Mouse (Mus musculus): ENCODE results near the gene 4933405L10Rik. TPM values are rescaled to one million over a fixed set of nuclear protein-coding genes. Genes with fewer than 3 reads are reported as not detected.

The 4933405L10Rik gene
- polyA plus RNA-seq, 1 experiment from 2014 or later = 0.25 TPM

DNA sequence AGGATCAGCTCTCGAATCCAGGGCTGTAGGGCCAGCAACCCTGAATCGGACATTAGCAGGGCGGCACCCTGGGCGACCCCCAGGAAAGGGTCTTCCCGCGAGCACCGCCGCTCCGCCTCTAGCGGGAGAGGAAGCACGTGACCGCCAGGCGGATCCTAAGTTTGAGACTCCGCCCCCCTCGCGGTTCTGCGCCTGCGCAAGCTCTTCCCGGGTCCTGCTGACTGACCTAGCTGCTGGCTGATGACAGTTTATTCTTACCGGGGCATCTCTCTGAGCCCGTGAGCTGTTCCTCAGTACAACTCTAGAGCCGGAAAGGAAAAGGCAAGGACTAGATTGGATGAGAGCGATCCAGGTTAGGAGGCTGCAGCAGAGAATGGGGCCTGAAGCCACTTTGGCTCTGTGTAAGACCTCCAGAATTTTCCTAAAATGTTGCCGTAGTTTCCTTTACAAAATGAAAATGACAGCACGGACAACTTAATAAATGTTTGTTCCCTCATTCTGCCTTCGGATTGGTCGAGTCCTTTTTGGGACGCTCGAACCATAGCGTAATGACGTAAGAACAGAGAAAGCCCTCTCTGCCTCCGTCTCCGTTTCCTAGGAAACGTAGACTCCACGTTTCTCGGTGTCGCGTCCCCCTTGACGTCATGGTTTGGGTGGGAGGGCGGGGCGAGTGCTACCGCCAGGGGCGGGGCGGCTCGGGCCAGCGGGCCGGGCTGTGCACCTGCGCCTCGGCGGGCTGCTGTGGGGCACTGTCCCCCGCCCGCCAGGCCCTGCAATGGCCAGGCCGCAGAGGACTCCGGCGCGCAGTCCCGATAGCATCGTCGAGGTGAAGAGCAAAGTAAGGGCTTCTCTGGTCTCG, 6.3 kb upstream of the 4933405L10Rik start, which contains the start of the genes Acd and Pard6a:
Gene Acd, minus strand, starts transcription at position 137 of the 859 bp plus-strand sequence.
Gene Pard6a, plus strand, starts transcription at position 183 of the 859 bp plus-strand sequence.
- Histone ChIP-seq H3K4me3 (replicated peaks) (peak within 1 kb of the TSS; percentile 67), H3K27ac (peak within 1 kb of the TSS; percentile 92), H3K4me1 (replicated peaks) (peaks cover 23% of the 10 kb centered on the region), H3K9ac (replicated peaks) (peak within 1 kb of the TSS; percentile 73), H3K36me3 (peaks cover 46% of the 10 kb centered on the region), H3K9me3 (no peaks in the 10 kb centered on the region), H3K4me2 (peak within 1 kb of the TSS; percentile 96), H3K27me3 (no peaks in the 10 kb centered on the region)
- peak; percentile 66 for ATAC-seq (ENCODE audit: insufficient number of reproducible peaks, insufficient read depth, low FRiP score, low TSS enrichment, low read depth)
- WGBS = under 1% methylated on average over 60 of the region's 60 CpGs

DNA sequence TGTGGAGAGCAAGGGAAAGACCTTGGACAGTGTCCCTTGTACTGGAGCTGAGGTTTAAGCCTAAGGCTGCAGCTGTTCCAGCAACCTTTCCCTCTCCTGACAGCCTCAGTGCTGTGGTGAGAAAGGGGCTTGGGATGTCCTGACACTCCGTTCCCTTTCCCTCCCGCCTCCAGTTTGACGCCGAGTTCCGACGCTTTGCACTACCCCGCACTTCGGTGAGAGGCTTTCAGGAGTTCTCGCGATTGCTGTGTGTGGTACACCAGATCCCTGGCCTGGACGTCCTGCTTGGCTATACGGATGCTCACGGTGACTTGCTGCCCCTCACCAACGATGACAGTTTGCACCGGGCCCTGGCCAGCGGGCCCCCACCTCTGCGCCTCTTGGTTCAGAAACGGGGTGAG, 5.5 kb upstream of the 4933405L10Rik start:
- Histone ChIP-seq H3K27me3 (no peaks in the 10 kb centered on the region), H3K4me2 (peak overlapping the region; percentile 96), H3K4me3 (replicated peaks) (peak overlapping the region; percentile 67), H3K9me3 (no peaks in the 10 kb centered on the region), H3K27ac (peak overlapping the region; percentile 92), H3K4me1 (replicated peaks) (peaks cover 31% of the 10 kb centered on the region), H3K9ac (replicated peaks) (peak overlapping the region; percentile 73), H3K36me3 (peaks cover 41% of the 10 kb centered on the region)
- WGBS = 48% methylated on average over 18 of the region's 18 CpGs
- no peak for ATAC-seq (ENCODE audit: insufficient number of reproducible peaks, insufficient read depth, low FRiP score, low TSS enrichment, low read depth)

DNA sequence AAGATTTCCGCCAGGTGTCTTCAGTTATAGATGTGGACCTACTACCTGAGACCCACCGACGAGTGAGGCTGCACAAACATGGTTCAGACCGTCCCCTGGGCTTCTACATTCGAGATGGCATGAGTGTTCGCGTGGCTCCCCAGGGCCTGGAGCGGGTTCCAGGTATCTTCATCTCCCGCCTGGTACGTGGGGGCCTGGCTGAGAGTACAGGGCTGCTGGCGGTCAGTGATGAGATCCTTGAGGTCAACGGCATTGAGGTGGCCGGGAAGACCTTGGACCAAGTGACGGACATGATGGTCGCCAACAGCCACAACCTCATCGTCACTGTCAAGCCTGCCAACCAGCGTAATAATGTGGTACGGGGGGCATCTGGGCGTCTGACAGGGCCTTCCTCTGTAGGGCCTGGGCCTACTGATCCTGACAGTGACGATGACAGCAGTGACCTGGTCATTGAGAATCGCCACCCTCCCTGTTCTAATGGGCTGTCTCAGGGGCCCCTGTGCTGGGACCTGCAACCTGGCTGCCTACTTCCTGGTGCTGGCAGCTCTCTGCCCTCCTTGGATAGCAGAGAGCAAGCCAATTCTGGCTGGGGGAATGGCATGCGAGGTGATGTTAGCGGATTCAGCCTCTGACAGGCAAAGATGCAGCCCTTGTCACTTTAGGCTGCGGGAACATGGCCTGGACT, 4.6 kb upstream of the 4933405L10Rik start:
- ATAC-seq (ENCODE audit: insufficient number of reproducible peaks, insufficient read depth, low FRiP score, low TSS enrichment, low read depth) = no peak
- Histone ChIP-seq H3K9me3 (no peaks in the 10 kb centered on the region), H3K4me2 (no peak overlapping the region), H3K27me3 (no peaks in the 10 kb centered on the region), H3K4me3 (replicated peaks) (no peak overlapping the region), H3K27ac (no peak overlapping the region), H3K4me1 (replicated peaks) (peaks cover 37% of the 10 kb centered on the region), H3K36me3 (peaks cover 32% of the 10 kb centered on the region), H3K9ac (replicated peaks) (no peak overlapping the region)
- WGBS = 94% methylated on average over 24 of the region's 24 CpGs

DNA sequence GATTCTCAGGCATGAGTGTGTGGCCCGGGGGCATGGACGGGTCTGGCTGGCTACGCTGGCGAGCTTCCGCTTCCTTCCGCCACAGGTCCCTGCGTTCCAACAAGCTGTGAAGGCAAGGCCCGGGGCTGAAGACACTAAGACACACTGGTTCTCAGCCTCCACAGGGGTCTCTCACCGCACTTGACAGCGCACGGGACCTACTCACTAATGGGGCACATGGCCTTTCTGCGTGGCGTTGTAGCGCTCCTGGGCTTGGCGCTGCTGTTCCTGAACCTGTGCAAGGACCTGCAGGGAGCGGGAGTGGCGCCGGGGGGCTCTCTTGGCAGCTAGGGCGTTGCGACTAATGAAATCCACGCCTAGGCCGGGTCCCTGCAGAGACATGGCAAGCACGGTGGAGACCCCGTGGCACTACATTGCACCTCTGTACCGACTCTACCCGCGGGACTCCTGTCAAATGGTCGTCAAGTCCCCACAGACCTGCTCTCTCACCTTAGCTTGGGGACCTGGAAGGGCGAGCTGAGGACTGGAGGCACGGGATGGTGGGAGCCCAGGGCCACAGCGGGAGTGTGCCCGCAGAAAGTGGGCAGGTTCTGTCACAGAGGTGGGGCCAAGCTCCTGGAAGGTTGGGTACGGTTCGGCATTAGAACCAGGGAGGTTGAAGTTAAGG, 3.2 kb upstream of the 4933405L10Rik start:
- WGBS = 93% methylated on average over 34 of the region's 34 CpGs
- H3K4me3 ChIP-seq (replicated peaks) = no peak overlapping the region
- no peak for ATAC-seq (ENCODE audit: insufficient number of reproducible peaks, insufficient read depth, low FRiP score, low TSS enrichment, low read depth)
- H3K4me2 ChIP-seq = no peak overlapping the region
- no peak overlapping the region for H3K27ac ChIP-seq
- H3K27me3 ChIP-seq = no peaks in the 10 kb centered on the region
- no peak overlapping the region for H3K9ac ChIP-seq (replicated peaks)
- peaks cover 36% of the 10 kb centered on the region for H3K4me1 ChIP-seq (replicated peaks)
- no peaks in the 10 kb centered on the region for H3K9me3 ChIP-seq
- peaks cover 22% of the 10 kb centered on the region for H3K36me3 ChIP-seq

DNA sequence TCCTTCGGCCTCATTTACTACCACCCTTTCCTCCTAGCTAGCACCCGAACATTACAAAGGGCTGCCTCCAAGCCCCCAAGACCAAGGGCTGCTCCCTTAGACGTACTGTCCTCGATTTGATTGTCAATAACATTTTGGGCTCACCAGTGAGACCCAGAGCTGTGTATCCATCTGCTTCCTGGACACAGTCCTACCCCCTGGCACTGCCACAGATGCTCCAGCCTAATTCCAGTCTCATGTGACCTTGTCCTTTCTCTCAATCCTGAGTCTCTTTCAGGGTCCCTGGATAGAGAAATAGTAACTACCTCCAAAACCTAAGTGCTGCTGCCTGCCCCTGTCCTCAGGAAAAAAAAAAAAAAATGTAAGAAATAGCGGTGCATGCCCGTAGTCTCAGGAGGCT, 2.5 kb upstream of the 4933405L10Rik start:
- no peak for ATAC-seq (ENCODE audit: insufficient number of reproducible peaks, insufficient read depth, low FRiP score, low TSS enrichment, low read depth)
- Histone ChIP-seq H3K4me1 (replicated peaks) (peaks cover 30% of the 10 kb centered on the region), H3K27ac (no peak overlapping the region), H3K27me3 (no peaks in the 10 kb centered on the region), H3K36me3 (peaks cover 22% of the 10 kb centered on the region), H3K4me2 (no peak overlapping the region), H3K9ac (replicated peaks) (no peak overlapping the region), H3K9me3 (no peaks in the 10 kb centered on the region), H3K4me3 (replicated peaks) (no peak overlapping the region)
- 93% methylated on average over 6 of the region's 6 CpGs for WGBS

DNA sequence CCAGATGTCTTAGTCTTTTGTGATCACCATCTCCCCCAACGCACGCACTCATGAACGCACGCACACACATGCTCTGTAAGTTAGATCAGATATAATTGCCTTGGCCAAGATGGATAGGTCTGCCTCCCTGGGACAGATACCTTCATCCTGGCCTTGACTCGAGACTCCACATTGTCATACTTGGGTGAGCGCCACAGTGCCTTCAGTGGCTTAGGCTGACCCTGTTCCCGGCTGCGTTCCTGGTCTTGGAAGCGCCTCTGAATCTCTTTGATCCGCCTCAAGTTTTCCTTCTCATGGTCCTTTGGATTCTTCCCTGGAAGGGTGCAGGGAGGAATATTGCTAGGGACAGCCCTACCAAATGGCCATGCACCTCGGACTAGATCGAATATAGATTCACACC, 1.0 kb upstream of the 4933405L10Rik start:
- Histone ChIP-seq H3K27me3 (no peaks in the 10 kb centered on the region), H3K36me3 (peaks cover 22% of the 10 kb centered on the region), H3K27ac (no peak overlapping the region), H3K4me1 (replicated peaks) (peaks cover 24% of the 10 kb centered on the region), H3K9ac (replicated peaks) (peak overlapping the region; percentile 79; the same call in 1 of the 2 replicates), H3K4me3 (replicated peaks) (peak overlapping the region; percentile 77), H3K9me3 (no peaks in the 10 kb centered on the region), H3K4me2 (peak overlapping the region; percentile 89)
- 82% methylated on average over 12 of the region's 12 CpGs for WGBS
- no peak for ATAC-seq (ENCODE audit: insufficient number of reproducible peaks, insufficient read depth, low FRiP score, low TSS enrichment, low read depth)

DNA sequence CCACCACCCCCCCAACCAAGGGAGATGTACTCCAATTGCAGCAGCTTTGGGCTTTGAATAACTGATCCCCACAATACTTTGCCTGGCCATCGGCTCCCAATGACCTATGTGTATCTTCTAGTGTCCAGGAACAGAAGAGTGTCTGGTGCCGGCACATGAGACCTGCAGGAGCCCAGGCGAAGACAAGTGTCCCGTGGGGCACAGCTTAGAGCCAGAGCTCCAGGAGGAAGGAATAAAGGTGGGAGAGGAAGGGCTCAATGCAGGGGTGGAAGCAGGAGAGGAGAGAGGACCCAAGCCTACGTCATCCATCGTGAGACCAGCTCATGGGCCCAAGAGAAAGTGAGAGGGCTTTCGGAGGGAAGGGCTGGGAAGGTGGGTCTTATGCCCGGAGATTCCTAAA, 1.2 kb downstream of the 4933405L10Rik start:
- H3K9ac ChIP-seq (replicated peaks) = no peak overlapping the region
- WGBS = 95% methylated on average over 8 of the region's 8 CpGs
- ATAC-seq (ENCODE audit: insufficient number of reproducible peaks, insufficient read depth, low FRiP score, low TSS enrichment, low read depth) = 0 out of 2 replicates have a peak, but pooled peaks have one; percentile 2
- no peaks in the 10 kb centered on the region for H3K9me3 ChIP-seq
- H3K27me3 ChIP-seq = no peaks in the 10 kb centered on the region
- H3K4me1 ChIP-seq (replicated peaks) = peaks cover 15% of the 10 kb centered on the region
- no peak overlapping the region for H3K27ac ChIP-seq
- H3K36me3 ChIP-seq = peaks cover 9% of the 10 kb centered on the region
- H3K4me3 ChIP-seq (replicated peaks) = no peak overlapping the region
- no peak overlapping the region for H3K4me2 ChIP-seq

DNA sequence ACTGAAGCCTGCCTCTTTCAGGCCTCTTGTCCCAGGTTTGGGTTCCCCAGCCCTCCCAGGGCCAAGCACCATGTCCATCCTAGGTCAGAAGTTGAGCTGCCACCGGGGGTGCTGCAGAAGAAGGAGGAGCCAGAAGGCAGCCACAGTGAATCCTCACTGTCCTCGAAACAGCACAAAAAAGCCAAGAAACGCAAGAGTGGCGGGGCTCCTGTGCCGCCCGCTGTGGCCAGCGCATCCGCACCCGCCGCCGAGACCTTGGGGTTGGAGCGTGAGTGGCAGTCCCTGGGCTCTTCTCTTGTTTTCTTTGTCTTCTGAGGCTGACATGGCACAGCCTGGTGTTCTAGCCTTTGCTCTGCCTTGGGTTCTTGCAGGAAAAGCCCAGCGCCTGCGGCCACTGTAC, 1.9 kb downstream of the 4933405L10Rik start:
- no peak overlapping the region for H3K4me2 ChIP-seq
- peaks cover 3% of the 10 kb centered on the region; the same call in 1 of the 2 replicates for H3K36me3 ChIP-seq
- WGBS = 80% methylated on average over 14 of the region's 14 CpGs
- H3K27ac ChIP-seq = no peak overlapping the region
- peaks cover 15% of the 10 kb centered on the region for H3K4me1 ChIP-seq (replicated peaks)
- H3K9me3 ChIP-seq = no peaks in the 10 kb centered on the region
- no peaks in the 10 kb centered on the region for H3K27me3 ChIP-seq
- no peak for ATAC-seq (ENCODE audit: insufficient number of reproducible peaks, insufficient read depth, low FRiP score, low TSS enrichment, low read depth)
- H3K9ac ChIP-seq (replicated peaks) = no peak overlapping the region
- no peak overlapping the region for H3K4me3 ChIP-seq (replicated peaks)

DNA sequence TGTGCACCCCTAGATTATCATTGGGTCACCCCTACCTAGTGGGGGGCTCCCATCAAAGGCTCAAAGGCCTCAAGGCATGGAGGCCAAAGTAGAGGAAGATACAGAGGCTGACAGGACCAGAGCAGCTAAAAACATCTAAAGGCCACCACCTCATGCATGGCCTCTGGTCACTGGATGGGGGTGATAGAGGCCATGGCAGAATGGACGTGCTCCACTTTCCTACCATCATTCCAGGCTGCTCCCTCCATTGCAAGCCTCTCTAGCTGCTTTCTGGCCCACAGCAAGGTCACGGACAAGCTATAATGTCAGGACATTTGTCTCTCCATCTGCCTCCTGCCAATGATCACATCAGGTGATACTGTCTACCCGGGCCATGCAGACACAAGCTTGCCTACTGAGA, 4.8 kb downstream of the 4933405L10Rik start:
- no peak overlapping the region for H3K27ac ChIP-seq
- no peak overlapping the region; the same call in 1 of the 2 replicates for H3K9ac ChIP-seq (replicated peaks)
- peaks cover 20% of the 10 kb centered on the region for H3K36me3 ChIP-seq
- WGBS = 80% methylated on average over 3 of the region's 3 CpGs
- ATAC-seq (ENCODE audit: insufficient number of reproducible peaks, insufficient read depth, low FRiP score, low TSS enrichment, low read depth) = no peak
- no peak overlapping the region for H3K4me2 ChIP-seq
- no peaks in the 10 kb centered on the region for H3K27me3 ChIP-seq
- H3K9me3 ChIP-seq = no peaks in the 10 kb centered on the region
- H3K4me3 ChIP-seq (replicated peaks) = no peak overlapping the region
- H3K4me1 ChIP-seq (replicated peaks) = peaks cover 3% of the 10 kb centered on the region

DNA sequence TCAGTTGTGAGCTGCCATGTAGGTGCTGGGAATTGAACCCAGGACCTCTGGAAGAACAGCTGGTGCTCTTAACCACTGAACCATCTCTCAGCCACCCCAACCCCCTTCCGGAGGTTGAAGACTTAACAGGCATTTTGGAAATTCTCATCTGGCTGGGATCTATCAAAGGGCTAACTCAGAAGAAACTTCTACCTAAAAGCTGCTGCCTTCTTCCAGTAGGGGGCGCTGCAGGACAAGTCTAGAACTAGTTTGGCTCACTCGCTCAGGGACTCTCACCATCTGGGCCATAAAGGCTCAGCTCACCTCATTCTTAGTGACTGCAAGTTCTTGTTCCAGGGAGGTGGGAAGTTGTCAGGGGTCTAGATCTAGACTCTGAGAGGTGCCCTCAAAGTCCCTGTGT, 6.7 kb downstream of the 4933405L10Rik start:
- Histone ChIP-seq H3K9ac (replicated peaks) (no peak overlapping the region), H3K4me1 (replicated peaks) (no peaks in the 10 kb centered on the region), H3K36me3 (peaks cover 23% of the 10 kb centered on the region), H3K27me3 (no peaks in the 10 kb centered on the region), H3K4me2 (no peak overlapping the region), H3K9me3 (no peaks in the 10 kb centered on the region), H3K4me3 (replicated peaks) (no peak overlapping the region), H3K27ac (no peak overlapping the region)
- no peak for ATAC-seq (ENCODE audit: insufficient number of reproducible peaks, insufficient read depth, low FRiP score, low TSS enrichment, low read depth)
- WGBS = 12% methylated on average over 3 of the region's 3 CpGs

DNA sequence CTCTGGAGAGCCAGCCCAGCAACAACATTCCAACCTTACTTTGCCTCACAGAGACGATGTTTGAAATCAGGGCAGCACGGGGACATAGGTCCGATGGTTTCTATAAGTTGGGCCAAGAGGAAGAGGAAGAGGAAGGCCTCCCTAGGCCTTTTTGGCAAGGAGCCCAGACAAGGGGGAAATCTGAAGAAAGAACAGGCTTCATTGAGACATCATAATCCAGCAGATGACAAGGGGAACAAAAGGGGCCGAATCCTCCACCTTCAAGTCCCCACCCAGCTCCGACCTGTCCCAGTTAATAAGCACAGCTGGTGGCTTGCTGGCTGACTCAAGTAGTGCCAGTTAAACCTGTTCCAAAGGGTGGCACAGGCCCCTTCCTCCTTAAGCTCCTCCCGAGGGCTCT, 7.6 kb downstream of the 4933405L10Rik start:
- Histone ChIP-seq H3K4me3 (replicated peaks) (no peak overlapping the region), H3K27me3 (no peaks in the 10 kb centered on the region), H3K9ac (replicated peaks) (no peak overlapping the region), H3K9me3 (no peaks in the 10 kb centered on the region), H3K27ac (no peak overlapping the region), H3K36me3 (peaks cover 23% of the 10 kb centered on the region), H3K4me1 (replicated peaks) (no peaks in the 10 kb centered on the region), H3K4me2 (no peak overlapping the region)
- 85% methylated on average over 6 of the region's 6 CpGs for WGBS
- ATAC-seq (ENCODE audit: insufficient number of reproducible peaks, insufficient read depth, low FRiP score, low TSS enrichment, low read depth) = no peak

Measured in limb, embryonic 12.5 days (tissue).